Mouse (Mus musculus) kidney, adult 9 months (tissue): ENCODE measurements around the gene Higd1c.

Experiments
- DNase-seq: peaks from one replicate; pipeline ENCODE4 v3.0.0; 2022

Higd1c gene

DNA sequence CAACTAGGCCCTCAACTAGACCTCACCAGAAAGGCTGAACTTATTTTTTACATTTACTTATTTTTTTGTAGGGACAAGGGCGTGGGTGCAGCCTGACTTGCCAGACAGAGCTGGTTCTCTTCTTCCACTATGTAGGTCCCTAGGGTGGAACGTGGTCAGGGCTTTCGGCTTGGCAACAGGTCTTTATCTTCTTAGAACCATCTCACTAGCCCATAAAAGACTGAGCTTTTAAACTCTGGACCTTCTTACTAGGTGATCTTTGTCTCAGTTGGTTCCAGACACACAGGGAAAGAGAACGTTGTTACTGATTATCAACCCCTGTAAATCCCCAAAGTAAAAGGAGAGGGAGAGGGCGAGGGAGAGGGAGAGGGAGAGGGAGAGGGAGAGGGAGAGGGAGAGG, 49.0 kb downstream of the Higd1c start:
- DNase-seq = peak; percentile 74

DNA sequence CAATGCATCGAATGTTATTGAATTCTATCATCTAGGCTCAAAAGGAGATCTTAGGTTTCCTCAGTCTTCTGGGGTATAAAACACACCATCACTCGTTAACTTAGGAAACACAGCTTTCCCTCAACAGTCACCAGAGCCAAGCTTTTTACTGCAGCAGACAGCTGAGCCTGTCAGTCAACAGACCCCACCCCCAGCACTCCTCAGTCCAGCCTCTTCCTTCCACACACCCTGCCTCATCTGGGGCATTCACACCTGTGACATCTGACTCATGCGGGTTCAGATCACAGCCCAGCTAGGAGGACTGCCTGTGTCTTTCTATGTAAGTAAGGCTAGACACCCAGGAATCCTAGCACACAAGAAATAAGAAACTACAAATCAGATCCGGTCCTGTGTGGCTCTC, 49.7 kb downstream of the Higd1c start:
- DNase-seq = peak; percentile 64

DNA sequence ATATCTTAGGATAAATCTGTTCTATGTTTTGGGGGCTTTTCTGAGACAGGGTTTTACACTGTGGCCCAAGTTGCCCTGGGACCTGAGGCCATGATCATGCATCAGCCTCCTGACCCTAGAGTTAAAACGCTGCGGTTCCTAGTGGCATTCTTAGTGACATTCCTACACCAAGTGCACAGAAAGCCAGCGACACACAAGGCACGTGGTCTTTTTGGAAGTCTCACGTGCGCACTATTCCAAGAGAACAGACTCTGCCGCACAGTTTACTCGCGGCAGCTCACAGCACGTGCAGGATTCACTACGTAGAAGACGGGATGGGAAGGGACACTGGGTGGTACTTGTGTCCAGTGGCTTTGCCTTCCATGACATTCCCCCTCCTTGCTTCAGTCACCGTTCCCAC, 50.6 kb downstream of the Higd1c start:
- DNase-seq = no peak

GRCm38 (mm10) chr15:100415684-100416083, 51.3 kb downstream of the Higd1c start:
- DNase-seq = no peak

- DNase-seq = no peak
Measured at GRCm38 (mm10) chr15:100417854-100418450, 53.6 kb downstream of the Higd1c start.

- DNase-seq = peak; percentile 30
Measured at GRCm38 (mm10) chr15:100419311-100419710, 55.0 kb downstream of the Higd1c start.

GRCm38 (mm10) chr15:100419901-100420745, 55.8 kb downstream of the Higd1c start:
- no peak for DNase-seq

DNA sequence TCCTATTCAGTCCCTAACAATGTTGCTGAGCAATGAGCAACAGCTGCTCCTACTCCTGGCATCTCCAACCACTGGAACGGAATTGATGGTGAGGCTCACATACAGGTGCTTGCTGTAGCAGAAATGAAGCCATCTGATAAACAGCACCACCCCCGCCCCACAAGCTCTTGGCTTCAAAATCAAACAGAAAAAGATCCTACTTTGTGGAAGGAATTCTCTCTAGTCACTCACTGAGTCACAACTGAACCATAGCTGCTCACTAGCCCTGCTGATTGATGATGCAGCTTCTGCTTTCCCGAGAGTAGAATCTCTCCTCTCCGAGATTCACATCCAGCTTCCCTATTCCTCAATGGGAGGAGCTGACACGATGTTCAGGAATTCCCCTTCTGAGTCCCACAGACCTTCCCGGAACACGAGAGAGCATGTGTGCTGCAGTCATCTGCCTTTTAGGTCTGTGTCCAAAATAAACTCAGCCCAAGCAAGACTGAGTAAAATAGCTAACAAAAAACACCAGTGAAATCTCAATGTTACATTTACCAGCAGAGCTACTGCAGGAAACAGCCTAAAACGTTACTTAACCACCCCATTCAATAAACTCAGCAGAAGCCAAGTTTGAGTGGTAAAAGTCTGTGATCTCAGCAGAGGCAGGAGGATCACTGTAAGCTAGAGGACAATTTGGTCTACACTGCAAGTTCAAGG, 56.9 kb downstream of the Higd1c start:
- no peak for DNase-seq

DNA sequence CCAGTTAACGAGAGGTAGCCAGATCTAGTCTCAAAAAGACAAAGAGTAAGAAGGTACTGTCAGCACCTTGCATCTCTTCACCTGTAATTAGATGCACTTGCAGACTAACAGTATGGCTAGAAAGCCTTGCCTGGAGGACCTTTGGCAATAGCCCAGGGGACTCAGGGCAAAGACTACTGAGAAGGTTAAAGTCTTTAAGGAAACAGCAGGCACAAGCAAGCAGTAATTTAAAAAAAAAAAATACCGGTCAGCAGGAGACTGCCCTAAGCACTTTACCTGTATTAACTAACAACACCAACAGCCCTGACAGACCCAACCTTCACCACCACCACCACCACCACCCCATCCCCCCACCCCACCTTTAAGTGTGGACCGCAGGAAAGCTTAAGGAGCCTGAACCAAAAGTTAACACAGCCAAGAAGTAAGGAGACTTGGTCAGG, 57.4 kb downstream of the Higd1c start, which contains the start of gene Gm5475:
Gm5475 (plus strand) TSS at position 390 of the 440 bp plus-strand sequence.
- DNase-seq = peak; percentile 92

DNA sequence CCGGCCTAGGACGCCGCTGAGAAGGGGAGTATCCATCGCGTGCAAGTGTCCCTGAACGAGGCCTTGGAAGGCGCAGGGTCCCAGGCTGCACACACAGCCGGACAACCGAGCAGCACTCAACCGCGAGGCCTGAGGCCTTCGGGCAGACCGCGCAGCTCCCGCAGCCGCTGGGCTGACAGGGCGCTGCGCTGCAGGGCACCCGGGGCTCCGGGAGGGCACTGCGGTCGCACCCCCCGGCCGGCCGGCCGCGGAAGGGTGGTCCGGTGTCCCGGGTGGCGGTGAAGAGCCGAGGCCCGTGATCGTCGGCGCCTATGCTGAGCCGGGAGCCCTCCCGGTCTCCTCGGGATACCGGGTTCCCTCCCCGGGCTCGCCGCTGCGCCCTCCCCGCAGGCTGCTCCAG, 58.1 kb downstream of the Higd1c start:
- no peak for DNase-seq

GRCm38 (mm10) chr15:100422899-100423860, 58.8 kb downstream of the Higd1c start:
- DNase-seq = peak; percentile 97

- DNase-seq = peak; percentile 73
Measured at GRCm38 (mm10) chr15:100423916-100424315, 59.6 kb downstream of the Higd1c start.

DNA sequence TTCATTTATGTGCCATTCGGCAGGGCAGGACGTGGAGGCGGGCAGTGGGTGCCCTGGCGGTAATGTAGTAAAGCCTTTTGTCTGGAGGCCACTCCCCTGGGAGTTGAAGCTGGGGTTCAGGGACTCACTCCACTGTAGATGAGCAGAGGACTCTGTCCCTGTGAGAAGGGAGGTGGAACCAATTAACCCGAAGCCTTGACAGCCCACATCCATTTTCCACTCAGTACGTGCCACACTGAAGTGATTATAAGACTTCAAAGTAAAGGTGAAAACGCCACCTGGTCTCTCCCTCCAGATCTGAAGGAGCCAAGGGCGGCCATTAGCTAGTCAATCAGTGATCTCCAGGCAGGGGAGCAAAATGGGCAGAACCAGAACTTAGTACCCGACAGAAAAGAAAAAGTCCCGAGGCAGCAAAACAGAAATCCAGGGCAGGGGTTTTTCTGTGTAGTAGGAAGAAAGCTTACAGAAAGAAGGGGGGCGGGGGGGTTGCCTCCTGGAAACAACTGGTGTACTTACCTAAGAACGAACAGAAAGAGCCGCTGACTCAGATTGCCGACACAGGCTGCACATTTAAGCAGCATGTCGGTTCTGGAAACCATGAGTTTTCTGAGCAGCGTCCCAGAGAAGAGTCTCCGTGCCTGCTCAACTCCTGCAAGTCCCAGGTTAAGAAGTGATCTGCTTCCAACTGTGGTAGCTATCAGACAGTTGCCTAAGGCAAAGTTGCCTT, 60.2 kb downstream of the Higd1c start, which contains the start of gene Slc11a2:
Slc11a2 (minus strand) TSS at position 677 of the 727 bp plus-strand sequence.
- peak; percentile 80 for DNase-seq

GRCm38 (mm10) chr15:100428296-100428905, 64.1 kb downstream of the Higd1c start:
- no peak for DNase-seq

DNA sequence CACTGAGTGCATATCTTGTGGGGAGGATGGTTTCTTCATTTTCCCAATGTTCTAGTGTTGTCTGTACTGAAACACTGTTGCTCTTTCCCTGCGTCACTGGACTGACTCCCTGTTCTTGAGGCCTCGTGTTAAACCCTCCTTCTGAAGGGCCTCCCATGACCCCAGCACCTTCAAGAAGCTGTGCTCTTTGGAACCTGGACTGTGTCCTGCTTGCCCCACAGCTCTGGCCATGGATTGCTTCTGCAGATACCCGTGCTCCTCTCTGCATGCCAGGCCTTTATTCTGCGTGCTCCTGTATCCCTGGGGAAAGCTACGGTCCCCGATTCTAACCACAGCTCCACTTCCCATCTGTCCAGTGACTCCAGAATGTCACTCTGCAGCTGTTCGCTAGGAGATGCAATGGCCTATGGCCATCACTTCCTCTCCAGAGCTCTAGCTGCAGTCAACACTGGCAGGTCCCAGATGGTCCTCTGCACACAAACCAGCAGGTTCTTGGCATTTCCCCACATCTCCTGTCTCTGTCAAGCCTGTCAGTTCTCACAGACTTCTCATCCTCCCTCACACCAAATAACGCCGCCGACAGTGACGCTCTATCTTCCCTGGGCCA, 65.7 kb downstream of the Higd1c start:
- peak; percentile 72 for DNase-seq

- no peak for DNase-seq
Measured at GRCm38 (mm10) chr15:100433234-100433633, 68.9 kb downstream of the Higd1c start.
